Mouse (Mus musculus): Measurements from ENCODE around the gene Nyap1.

DNA sequence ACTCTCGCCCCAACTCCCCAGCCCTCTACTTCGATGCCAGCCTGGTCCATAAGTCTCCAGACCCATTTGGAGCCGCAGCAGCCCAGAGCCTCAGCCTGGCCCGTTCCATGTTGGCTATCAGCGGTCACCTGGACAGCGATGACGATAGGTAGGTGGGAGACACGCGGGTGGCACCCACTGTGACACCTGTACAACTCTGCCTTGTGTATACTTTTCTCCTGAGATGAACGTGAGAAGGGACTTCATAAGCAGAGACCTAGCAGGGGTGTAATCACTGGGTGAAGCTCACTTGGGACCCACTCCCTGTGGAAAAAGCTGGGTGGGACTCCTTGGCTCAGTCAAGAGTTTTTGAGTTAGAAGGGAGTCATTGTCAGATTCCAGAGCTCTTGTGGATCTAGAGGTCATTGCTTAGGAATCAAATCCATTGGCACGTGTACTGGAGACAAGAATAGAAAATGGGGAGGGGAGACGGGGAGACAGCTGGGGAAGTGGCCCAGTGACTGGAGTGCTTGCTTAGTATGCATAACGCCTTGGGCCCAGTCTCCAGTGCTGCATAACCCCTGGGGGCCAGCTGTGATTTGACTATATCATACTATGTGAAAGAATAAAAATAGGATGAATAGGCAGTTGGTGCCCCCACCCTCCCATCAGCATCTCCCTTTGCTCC lies 9.9 kb upstream of the Nyap1 start:
- TF ChIP-seq CTCF (conservative IDR thresholded peaks at IDR 0.05; ENCODE audit: insufficient read depth, insufficient read length, low read depth, low read length), result no peak
- TF ChIP-seq POLR2A (IDR thresholded peaks at IDR 0.05; ENCODE audit: low read depth, low read length), result no peak

Measured in kidney, adult 2 months (tissue).